Mouse (Mus musculus): ENCODE results near the gene Hoxc8. TPM values are rescaled to one million over a fixed set of nuclear protein-coding genes. Genes with fewer than 3 reads are reported as not detected.

Hoxc8 gene
- total RNA-seq, 2 experiments from 2014 or later = 1.1 to 1.2 TPM

DNA sequence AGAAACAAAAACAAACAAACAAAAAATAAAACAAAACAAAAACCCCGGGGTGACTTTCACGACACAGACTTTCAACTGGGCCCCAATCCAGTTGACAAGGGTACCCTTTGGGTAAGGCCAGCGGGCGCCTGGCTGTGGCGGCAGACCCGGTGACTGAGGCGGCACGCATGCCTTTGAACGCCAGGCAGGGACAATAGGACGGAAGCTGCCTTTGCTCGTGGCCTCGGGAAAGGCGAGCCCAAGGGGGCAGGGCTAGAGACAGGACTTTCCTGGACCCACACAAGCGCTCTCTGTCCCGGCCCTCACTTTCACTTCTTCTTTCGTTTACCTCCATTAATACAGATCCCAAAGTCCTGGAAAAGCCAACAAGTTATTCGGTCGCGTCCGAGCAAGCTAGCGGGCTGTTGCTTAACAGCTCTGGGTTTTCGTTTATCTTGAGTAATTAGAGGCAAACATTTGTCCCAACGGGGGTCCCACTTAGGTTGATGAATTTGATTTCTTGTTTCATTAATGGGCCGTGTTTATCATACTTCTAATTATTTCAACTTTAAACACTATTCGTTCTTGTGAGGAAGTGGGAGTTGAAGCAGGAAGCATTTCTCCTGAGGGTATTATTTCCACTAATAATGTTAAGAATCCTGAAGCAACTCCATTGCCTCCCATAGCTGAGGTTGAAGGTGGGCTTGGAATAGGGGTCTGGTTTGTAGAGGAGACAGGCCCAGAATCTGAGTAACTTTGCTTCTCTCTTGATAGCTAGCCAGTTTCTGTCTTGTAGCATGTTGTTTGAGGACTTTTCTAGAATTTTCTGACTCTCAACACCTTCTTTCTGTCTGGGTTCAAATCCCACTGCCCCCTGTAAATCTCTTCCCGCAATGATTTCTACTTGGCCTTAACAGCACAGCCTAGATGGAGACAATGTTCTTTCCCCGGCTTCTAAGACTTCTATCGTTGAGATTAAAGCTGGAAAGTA lies 26.5 kb upstream of the Hoxc8 start:
- DNase-seq = peak; percentile 84
- intact Hi-C loops (cut with DNase I; ENCODE audit: low total_unique reads) = no loop called here

DNA sequence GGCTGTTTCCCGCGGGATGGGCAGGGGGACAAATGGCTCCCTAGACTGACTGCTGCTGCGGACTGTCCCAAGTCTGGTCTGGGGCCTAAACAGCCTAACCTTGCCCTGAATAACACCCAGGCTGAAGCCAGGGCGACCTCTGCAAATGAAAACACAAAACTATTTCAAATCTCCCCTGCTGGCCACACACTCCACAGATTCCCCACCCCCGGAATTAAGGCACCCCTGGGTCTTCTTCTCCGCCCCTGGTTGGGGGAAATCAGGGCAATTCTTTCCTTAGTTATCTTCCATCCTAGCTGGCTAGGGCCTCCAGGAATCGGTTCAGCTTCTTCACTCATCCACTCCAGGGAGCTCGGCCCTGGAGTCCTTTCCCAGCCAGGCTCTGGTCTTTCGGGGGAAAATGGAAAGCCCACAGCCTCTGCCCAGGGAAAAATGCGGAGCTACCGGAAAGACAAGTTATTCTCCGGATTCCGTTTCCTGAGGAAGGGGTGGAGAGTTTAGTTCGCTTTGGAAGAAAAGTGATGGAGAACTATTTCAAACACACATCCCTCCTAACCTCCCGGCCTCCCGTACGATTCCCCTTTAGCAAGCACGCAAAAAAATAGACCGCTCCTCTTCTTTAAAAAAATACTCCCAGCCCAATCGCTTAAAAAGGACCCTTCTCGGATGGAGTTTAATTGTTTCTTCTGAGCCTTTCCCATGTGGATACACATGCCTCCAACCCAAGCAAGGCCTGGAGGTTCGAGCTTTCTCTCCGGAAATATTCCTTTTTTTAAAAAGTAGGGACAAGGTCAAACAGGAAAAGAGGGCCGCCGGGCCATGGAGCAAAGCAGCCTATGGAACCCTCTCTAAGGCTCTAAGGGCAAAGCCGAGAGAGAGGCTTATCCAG lies 25.2 kb upstream of the Hoxc8 start:
- intact Hi-C loops (cut with DNase I; ENCODE audit: low total_unique reads) = no loop called here
- peak; percentile 12 for DNase-seq

DNA sequence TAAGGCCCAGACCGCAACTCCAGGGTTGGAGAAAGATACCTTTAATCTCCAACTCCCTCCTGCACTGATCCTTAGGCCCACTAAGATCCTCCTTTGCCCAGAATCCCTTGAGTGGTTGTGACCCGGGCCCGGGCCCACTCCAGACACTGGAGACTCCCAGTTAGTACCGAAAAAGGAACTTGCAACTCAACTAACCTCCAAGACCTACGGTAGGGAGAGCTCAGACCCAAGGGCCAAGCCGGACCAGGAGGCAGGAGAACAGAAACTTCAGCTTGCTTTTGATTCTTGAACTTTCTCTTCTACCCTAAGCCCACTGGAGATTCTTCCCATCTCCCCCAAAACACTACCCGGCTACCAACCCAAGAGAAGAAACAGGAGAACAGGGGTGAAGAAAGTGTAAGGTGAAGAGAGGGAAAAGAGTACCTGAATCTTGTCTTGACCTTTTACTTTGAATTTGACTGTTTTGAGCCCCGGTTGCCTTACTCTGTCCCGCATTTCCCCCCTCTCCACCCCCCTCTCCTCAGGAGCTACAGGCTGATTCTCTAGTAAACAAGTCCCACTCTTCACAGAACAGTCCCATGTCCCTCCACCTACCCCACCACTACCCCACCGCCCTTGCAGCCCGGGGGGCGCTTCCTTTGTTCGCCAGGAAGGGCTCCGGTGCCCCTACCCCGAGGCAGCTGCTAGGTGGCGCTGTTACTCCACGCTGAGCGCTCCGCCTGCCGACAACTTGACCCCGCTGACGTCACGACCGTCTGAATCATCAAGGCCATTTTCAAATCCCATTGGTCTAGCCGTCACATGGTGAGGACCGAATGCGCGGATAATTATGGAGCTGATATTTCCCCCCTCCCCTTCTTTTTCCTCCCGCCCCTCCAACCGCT lies 24.3 kb upstream of the Hoxc8 start:
- intact Hi-C loops (cut with DNase I; ENCODE audit: low total_unique reads) = no loop called here
- DNase-seq = peak; percentile 97

- DNase-seq = no peak
- intact Hi-C loops (cut with DNase I; ENCODE audit: low total_unique reads) = no loop called here
Observed at GRCm38 (mm10) chr15:102966776-102967311, 23.6 kb upstream of the Hoxc8 start, which contains the start of gene Hoxc10. TSS of gene Hoxc10 (plus strand) at chr15:102966796.

DNA sequence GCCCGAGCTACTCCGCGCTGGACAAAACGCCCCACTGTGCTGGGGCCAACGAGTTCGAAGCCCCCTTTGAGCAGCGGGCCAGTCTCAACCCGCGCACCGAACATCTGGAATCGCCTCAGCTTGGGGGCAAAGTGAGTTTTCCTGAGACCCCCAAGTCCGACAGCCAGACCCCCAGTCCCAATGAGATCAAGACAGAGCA lies 23.2 kb upstream of the Hoxc8 start, which contains the start of gene Hoxc5:
Hoxc5 (plus strand) TSS at position 132 of the 199 bp plus-strand sequence.
- no peak for DNase-seq
- intact Hi-C loops (cut with DNase I; ENCODE audit: low total_unique reads) = no loop called here

- intact Hi-C loops (cut with DNase I; ENCODE audit: low total_unique reads) = no loop called here
- no peak for DNase-seq
Observed at GRCm38 (mm10) chr15:102967511-102968397, 22.7 kb upstream of the Hoxc8 start.

GRCm38 (mm10) chr15:102969296-102969695 lies 21.1 kb upstream of the Hoxc8 start:
- intact Hi-C loops (cut with DNase I; ENCODE audit: low total_unique reads) = no loop called here

GRCm38 (mm10) chr15:102970740-102971139 lies 19.7 kb upstream of the Hoxc8 start:
- intact Hi-C loops (cut with DNase I; ENCODE audit: low total_unique reads) = no loop called here
- no peak for DNase-seq

More at GRCm38 (mm10) chr15:102969296-102969695, 21.1 kb upstream of the Hoxc8 start:
- DNase-seq = no peak

DNA sequence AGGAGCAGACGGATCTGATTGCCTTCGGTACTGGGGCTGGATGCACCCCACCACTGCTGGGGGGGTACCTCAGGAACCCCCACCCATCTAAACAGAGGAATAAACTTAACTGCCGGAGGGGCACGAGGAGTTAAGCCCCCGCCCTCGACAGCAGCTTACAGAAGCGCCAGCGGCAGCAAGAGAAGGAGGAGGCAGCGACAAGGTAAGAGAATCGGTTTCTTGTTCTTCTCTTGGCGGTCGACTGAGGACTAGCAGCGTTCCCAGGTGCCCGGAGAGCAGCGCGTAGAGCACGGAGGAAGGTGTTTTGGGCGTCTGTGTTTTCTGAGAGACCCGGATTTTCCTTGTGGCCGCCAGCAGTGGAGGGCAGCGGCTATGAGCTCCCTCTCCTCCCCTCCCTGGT lies 18.2 kb upstream of the Hoxc8 start:
- intact Hi-C loops (cut with DNase I; ENCODE audit: low total_unique reads) = no loop called here
- no peak for DNase-seq

DNA sequence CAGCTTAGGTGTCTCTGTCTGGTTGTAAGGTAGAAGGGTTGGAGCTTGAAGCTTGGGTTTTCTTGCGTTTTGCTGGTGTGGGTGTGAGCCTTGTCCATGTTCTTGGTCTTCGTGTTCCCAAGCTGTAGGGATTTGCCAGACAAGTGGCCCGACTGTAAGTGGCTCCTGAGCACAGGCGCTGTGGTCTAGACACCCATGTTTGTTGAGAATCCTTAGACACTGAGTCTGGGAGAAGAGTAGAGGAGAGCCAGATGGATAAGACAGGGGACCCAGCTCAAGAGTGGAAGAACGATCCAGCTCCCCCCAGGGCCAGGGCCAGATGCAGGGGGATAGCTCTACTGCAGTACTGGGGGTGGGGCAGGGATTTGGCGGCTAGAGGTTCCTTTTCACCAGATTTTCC lies 17.7 kb upstream of the Hoxc8 start:
- DNase-seq = no peak
- intact Hi-C loops (cut with DNase I; ENCODE audit: low total_unique reads) = no loop called here

DNA sequence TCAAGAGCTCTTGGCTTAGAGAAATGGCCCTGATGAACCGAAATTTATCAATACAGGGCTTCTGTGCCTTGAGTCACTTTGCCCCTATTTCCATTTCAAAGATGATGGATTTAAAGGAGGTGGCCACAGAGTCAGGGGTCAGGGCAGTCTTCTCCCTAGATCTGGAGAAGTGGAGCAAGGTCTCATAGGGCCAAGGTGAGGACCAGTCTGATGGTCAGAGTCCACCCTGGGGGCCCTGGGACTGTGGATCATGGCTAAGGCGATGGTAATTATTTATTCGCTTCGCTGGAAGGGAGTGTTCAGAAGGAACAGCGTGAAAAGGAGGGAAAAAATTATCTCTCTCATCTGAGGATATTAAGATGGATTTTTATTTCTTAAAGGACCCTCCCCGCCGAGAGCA lies 15.4 kb upstream of the Hoxc8 start:
- intact Hi-C loops (cut with DNase I; ENCODE audit: low total_unique reads) = no loop called here
- DNase-seq = no peak

DNA sequence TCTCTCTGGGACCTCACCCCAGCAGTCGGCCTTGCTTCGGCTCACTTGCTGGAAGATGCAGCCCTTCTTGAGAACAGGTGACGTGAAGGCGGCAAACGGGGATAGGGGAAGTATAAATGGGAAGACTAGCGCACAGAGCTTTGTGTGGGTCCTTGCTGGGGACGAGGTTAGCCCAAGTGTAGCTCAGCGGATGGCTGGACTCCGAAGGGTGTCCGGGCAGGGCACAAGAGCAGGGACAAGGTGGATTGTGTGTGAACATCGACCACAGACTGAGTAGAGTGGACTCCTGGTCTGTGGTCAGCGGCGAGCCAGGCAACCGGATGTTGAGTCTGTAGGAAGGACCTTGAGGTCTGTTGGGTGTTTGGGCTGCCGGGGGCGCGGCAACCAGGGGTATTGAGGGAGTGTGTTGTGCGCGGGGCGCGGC lies 14.7 kb upstream of the Hoxc8 start:
- intact Hi-C loops (cut with DNase I; ENCODE audit: low total_unique reads) = no loop called here
- no peak for DNase-seq

GRCm38 (mm10) chr15:102976171-102976570 lies 14.2 kb upstream of the Hoxc8 start, which contains the start of gene Hoxc9:
TSS of gene Hoxc9 (plus strand) at chr15:102976439.
- intact Hi-C loops (cut with DNase I; ENCODE audit: low total_unique reads) = no loop called here
- DNase-seq = no peak

DNA sequence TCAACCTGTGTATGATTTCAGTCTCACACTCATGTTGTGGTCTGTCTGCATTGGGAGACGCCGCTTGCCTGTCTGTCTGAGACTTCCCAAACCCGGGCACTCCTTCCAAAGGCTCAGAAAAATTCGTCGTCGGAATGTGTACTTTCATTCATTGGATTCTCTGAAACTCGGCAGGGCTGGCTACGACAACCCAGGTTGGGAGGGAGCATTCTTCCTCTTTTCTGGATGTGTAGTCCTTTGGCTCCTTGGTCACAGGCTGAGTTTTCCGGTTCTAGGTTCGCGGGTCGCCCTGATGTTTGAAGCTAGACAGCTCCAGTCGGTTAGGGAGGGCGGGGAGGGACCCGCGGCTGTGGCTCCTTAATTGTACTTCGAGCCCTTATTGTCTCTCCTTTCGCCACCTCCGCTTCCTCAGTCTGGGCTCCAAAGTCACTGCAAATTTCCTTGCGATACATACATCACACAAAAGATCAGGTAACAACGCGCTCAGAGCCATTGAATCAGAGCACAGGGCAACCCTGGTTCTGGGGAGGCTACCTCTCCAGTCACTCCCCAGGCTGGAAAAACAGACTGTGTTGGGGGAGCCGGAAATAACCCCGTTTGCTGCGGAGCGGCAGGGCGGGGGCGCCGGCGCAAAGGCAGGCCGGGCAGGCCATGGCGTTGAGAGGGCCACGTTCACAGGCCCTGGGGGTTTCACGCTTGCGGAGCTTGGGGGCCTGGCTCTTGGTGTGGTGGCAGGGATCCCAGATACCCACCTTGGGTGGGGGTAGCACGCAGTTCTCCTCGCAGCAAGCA lies 13.6 kb upstream of the Hoxc8 start:
- DNase-seq = no peak
- intact Hi-C loops (cut with DNase I; ENCODE audit: low total_unique reads) = no loop called here

DNA sequence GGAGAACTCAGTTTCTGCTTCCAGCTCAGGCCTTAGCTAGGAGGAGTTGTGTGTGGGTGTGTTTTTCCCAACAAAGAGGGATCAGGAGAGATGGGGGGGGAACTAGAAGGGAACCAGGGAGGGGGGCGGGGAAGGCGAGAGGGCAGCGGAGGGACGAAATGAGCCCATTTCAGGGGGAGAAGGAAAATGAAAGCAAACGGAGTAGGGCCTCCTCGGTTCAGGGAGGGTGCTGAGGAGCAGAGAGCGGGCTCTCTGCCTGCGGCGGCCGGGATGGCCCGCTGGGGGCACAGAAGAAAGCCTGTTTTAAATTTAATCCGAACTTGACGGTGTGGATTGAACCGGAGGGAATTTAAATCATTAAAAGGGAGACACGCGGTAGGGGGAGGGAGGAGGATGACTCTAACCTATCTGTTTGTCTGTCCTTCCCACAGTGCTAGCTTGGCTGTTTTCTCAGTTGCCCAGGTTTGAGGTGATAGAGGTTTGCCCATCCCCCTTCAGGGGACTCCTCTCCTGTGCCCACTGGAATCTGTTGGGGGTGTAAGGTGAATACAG lies 12.9 kb upstream of the Hoxc8 start:
- intact Hi-C loops (cut with DNase I; ENCODE audit: low total_unique reads) = no loop called here
- DNase-seq = no peak

DNA sequence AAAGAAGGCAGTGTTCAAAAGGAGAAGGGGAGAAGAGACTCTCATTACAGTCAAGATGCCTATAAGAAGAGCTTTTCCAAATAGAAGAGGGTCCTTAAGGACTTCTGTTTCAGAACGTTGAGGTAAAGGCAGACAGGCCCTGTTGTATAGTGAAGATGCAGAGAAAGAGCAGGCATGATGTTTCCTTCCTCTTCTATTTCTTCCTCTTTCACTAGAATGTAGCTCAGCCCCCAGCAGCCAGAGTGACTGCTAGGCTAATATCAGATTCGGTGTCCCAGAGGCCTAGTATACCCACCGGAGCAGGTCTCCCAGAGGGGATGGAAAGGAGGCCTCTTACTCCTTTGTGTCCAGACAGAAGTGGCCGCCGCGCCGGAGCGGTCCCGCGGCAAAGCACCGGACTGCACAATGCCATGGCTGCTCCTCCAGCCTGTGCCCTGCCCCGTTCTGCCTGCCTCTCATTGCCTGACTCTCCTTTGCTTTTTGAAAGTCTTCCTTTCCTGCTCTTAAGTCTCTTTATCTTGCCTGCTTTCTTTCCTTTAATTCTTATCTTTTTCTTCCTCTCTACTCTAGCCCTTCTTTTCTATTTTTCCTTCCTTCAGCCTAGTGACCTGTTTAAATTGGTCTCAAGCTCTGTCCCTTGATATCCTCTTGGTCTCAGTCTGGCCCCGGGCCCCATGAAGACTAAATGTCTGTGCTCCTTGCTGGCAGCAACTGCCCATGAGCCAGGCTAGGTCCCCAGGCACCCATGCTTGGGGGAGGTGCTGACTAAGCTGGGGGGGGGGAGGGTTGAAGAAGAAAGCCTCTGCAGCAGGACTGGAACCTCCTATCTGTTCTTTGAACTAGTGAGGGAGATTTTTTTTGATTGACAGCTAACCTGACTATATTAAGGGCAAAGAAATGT lies 11.5 kb upstream of the Hoxc8 start:
- no peak for DNase-seq
- intact Hi-C loops (cut with DNase I; ENCODE audit: low total_unique reads) = no loop called here

Data from gastrocnemius, postnatal 14 days (tissue).